Mouse (Mus musculus) ZHBTc4 (cell line): Measurements from ENCODE around the gene Vmn2r4.
"Not testable (repeated sequence)": the region's sequence is repeated elsewhere in the genome, so short reads cannot be mapped to it uniquely, and the experiment has no call there.

Experiments
- DNase-seq: peaks from one replicate; pipeline ENCODE4 v3.0.0-alpha.2; 2011; ENCODE audit warnings: low read depth, low spot score

Gene Vmn2r4

GRCm38 (mm10) chr3:64415268-64415667 lies at the start of gene Vmn2r4:
Gene Vmn2r4 (minus strand): TSS chr3:64415368.
- not testable (repeated sequence) for DNase-seq

DNA sequence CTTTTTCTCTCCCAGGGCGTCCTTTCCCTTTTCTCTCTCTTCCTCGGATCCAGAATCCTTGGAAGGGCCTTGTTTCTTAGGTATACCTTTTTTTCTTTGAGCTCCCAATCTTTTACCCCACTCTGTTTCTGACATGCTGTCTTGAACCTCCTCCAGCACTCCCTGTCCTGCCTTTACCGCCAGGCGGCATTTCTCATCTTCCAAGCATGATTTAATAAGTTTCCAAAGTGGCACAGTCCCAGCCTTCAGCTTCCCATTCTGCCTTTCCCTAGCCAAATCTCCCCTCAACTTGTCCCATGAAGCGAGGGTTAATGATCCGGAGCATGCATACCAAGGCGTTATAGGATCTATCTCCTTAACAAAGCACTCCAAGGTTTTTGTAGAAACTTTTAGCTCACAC lies 19.1 kb upstream of the Vmn2r4 start:
- not testable (repeated sequence) for DNase-seq

- DNase-seq: not testable (repeated sequence)
Observed at GRCm38 (mm10) chr3:64428117-64428798, 13.1 kb upstream of the Vmn2r4 start.

DNA sequence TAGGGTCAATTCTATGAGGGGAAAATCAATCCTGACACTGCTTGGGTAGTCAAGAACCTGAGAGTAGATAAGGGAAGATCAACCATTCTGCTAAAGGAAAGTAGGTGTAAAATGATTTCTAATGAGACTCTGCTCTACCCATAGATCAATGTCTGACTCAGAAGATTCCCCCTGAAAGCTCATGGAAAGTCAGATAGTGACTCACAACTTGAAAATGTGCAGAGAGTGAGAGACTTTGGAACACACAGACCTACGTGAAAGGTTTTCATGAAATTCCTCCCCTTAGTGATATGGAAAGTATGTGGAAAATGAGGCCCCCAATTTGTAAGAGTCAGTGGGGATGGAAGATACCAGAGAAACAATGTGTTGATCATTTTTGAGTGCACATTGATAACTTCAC lies 7.0 kb upstream of the Vmn2r4 start:
- not testable (repeated sequence) for DNase-seq

- DNase-seq: not testable (repeated sequence)
Observed at GRCm38 (mm10) chr3:64417477-64417876, 2.3 kb upstream of the Vmn2r4 start.

DNA sequence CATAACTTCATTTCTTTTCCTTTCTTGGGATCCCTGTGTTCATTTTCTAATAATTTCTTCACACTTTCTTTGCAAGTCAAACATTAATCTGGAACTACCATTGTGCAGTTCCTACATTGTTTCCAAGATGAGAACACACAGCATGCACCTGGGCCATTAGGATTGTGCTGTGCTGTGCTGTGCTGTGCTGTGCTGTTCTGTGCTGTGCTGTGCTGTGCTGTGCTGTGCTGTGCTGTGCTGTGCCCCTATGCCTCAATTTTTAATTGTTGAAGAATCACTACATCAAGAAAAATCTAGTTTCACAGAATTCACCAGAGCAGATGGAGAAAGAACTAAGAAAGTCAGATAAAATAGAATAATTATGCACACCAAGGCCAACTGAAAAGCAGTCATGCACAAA lies 915 bp downstream of the Vmn2r4 start:
- DNase-seq: not testable (repeated sequence)

GRCm38 (mm10) chr3:64359286-64360035 lies 55.7 kb downstream of the Vmn2r4 start:
- DNase-seq: no peak
